In the genomic region with DNA sequence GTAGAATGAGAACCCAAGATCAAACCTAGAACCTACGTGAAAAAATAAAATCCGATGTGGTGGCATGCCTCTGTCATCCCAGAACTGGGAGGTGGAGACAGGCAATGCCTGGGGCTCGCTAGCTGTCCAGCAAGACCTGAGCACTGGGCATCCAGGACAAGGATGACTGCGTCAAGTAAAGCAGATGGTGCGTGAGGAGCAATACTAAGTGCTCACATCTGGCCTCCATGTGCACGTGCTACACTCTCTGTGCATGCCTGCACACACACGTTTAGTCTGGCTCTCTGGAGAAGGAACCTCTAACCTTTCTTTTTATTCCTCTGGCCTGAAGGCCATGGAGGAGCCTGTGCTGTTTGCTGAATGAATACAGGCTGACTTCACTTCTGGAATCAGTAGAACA, we compare ENCODE assay signal across 12 mouse cellular contexts.
"Had no signal": no experiment of that assay in that cellular context is flagged by ENCODE, and none has a peak within 500 bp of the region (broad histone marks: within the 10 kb centered on the region; RNA-seq: fewer than 3 reads in every experiment).

No protein-coding gene starts in this region.

- H3K9me3 ChIP-seq: kidney, embryonic 15.5 days; limb, embryonic 12.5 days; midbrain, embryonic 15.5 days had no signal

- H3K4me2 ChIP-seq: kidney, embryonic 15.5 days; limb, embryonic 12.5 days; midbrain, embryonic 11.5 days; midbrain, embryonic 15.5 days had no signal

- ATAC-seq: midbrain, embryonic 15.5 days had no signal

- H3K4me3 ChIP-seq: kidney, embryonic 15.5 days; left cerebral cortex, adult 2 months; limb, embryonic 12.5 days; midbrain, embryonic 15.5 days had no signal

- H3K4me1 ChIP-seq: limb, embryonic 12.5 days had no signal

- DNase-seq: kidney, adult 18-20 months; kidney, postnatal 14 days; lung, adult 18-20 months; right cerebral cortex, adult 18-20 months; right cerebral cortex, postnatal 25 days; thymus, postnatal 36 days had no signal

- H3K36me3 ChIP-seq: kidney, embryonic 15.5 days; limb, embryonic 12.5 days; midbrain, embryonic 15.5 days had no signal

- H3K9ac ChIP-seq: kidney, embryonic 15.5 days; limb, embryonic 12.5 days; liver, embryonic 14.5 days; midbrain, embryonic 15.5 days had no signal

- H3K27ac ChIP-seq: kidney, embryonic 15.5 days; left cerebral cortex, adult 2 months; limb, embryonic 12.5 days; liver, embryonic 14.5 days; midbrain, embryonic 15.5 days had no signal

- H3K27me3 ChIP-seq: kidney, embryonic 15.5 days; limb, embryonic 12.5 days; midbrain, embryonic 15.5 days had no signal
